Mouse (Mus musculus): ENCODE measurements around the gene Kif2c. TPM values are rescaled to one million over a fixed set of nuclear protein-coding genes. Genes with fewer than 3 reads are reported as not detected.

Kif2c gene
- polyA plus RNA-seq, 1 experiment from 2014 or later = 55.0 TPM

- H3K27ac ChIP-seq (ENCODE audit: low read length) = no peak overlapping the region
- H3K4me1 ChIP-seq (ENCODE audit: control insufficient read depth, insufficient read depth, low read length) = no peaks in the 10 kb centered on the region
- no peak overlapping the region for H3K4me3 ChIP-seq (ENCODE audit: low read depth, low read length)
- H3K9me3 ChIP-seq (ENCODE audit: control insufficient read depth, low read depth, low read length) = no peaks in the 10 kb centered on the region
- 69% methylated on average over 4 of the region's 4 CpGs for WGBS
- no peak overlapping the region for H3K9ac ChIP-seq (replicated peaks; ENCODE audit: low read depth, low read length)
- ATAC-seq (ENCODE audit: insufficient number of reproducible peaks, insufficient read depth, low FRiP score, low read depth) = no peak
- no peak overlapping the region for H3K4me2 ChIP-seq (replicated peaks; ENCODE audit: low read depth, low read length)
- H3K36me3 ChIP-seq (ENCODE audit: control insufficient read depth, insufficient read depth, low read length) = peaks cover 56% of the 10 kb centered on the region
- no peaks in the 10 kb centered on the region for H3K27me3 ChIP-seq (ENCODE audit: control insufficient read depth, insufficient read depth, low read length)
Observed at GRCm38 (mm10) chr4:117161183-117161582, 21.3 kb downstream of the Kif2c start.

- no peaks in the 10 kb centered on the region for H3K9me3 ChIP-seq (ENCODE audit: control insufficient read depth, low read depth, low read length)
- no peak overlapping the region for H3K4me2 ChIP-seq (replicated peaks; ENCODE audit: low read depth, low read length)
- no peak overlapping the region for H3K9ac ChIP-seq (replicated peaks; ENCODE audit: low read depth, low read length)
- H3K27ac ChIP-seq (ENCODE audit: low read length) = no peak overlapping the region
- no peak overlapping the region for H3K4me3 ChIP-seq (ENCODE audit: low read depth, low read length)
- 81% methylated on average over 10 of the region's 10 CpGs for WGBS
- H3K27me3 ChIP-seq (ENCODE audit: control insufficient read depth, insufficient read depth, low read length) = no peaks in the 10 kb centered on the region
- peaks cover 40% of the 10 kb centered on the region for H3K36me3 ChIP-seq (ENCODE audit: control insufficient read depth, insufficient read depth, low read length)
- ATAC-seq (ENCODE audit: insufficient number of reproducible peaks, insufficient read depth, low FRiP score, low read depth) = no peak
- H3K4me1 ChIP-seq (ENCODE audit: control insufficient read depth, insufficient read depth, low read length) = no peaks in the 10 kb centered on the region
Observed at GRCm38 (mm10) chr4:117159666-117160065, 22.8 kb downstream of the Kif2c start.

GRCm38 (mm10) chr4:117156372-117156771 is 26.1 kb downstream of the Kif2c start:
- Histone ChIP-seq H3K27me3 (ENCODE audit: control insufficient read depth, insufficient read depth, low read length) (no peaks in the 10 kb centered on the region), H3K9ac (replicated peaks; ENCODE audit: low read depth, low read length) (no peak overlapping the region)

DNA sequence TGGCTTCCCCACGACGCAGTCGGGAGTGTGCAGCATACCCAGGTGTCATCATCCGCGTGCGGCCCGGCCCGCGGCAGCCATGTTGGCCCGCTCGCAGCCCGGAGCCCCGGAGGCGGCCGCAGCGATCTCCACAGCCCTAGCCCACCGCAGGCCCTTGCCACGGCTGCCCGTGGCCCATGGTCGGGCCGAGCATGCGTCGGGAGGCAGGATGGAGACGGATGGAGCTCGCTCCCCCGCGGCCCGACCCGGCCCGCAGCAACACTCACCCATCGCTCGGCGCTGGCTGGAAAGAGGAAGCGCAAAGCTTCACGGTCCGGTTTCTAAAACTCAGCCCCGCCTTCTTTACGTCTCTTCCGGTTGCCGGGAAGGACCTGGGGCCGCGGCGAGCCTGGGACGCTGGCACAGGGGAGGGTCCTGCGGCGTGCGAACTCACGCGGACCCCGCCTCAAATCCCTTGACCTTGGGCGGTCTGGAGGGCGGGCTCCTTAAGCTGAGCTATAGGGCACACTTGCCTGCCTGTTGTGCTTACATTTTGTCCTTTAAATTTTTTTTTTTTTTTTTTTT is 26.6 kb downstream of the Kif2c start, which contains the start of gene Rps8:
Gene Rps8 (minus strand): TSS at position 452 of the 564 bp plus-strand sequence.
- peak; percentile 91 for ATAC-seq (ENCODE audit: insufficient number of reproducible peaks, insufficient read depth, low FRiP score, low read depth)
- H3K9ac ChIP-seq (replicated peaks; ENCODE audit: low read depth, low read length) = peak within 1 kb of the TSS; percentile 99
- H3K36me3 ChIP-seq (ENCODE audit: control insufficient read depth, insufficient read depth, low read length) = peaks cover 48% of the 10 kb centered on the region
- H3K4me1 ChIP-seq (ENCODE audit: control insufficient read depth, insufficient read depth, low read length) = peaks cover 14% of the 10 kb centered on the region; the same call in 1 of the 2 replicates
- H3K9me3 ChIP-seq (ENCODE audit: control insufficient read depth, low read depth, low read length) = no peaks in the 10 kb centered on the region
- under 1% methylated on average over 52 of the region's 52 CpGs for WGBS
- H3K4me2 ChIP-seq (replicated peaks; ENCODE audit: low read depth, low read length) = peak within 1 kb of the TSS; percentile 63
- peak within 1 kb of the TSS; percentile 97 for H3K4me3 ChIP-seq (ENCODE audit: low read depth, low read length)
- peak within 1 kb of the TSS; percentile 95 for H3K27ac ChIP-seq (ENCODE audit: low read length)
- no peaks in the 10 kb centered on the region for H3K27me3 ChIP-seq (ENCODE audit: control insufficient read depth, insufficient read depth, low read length)

More at GRCm38 (mm10) chr4:117156372-117156771, 26.1 kb downstream of the Kif2c start:
- H3K27ac ChIP-seq (ENCODE audit: low read length) = no peak overlapping the region
- no peaks in the 10 kb centered on the region for H3K9me3 ChIP-seq (ENCODE audit: control insufficient read depth, low read depth, low read length)
- WGBS = 22% methylated on average over 6 of the region's 6 CpGs
- H3K4me3 ChIP-seq (ENCODE audit: low read depth, low read length) = peak overlapping the region; percentile 97
- peak overlapping the region; percentile 63; the same call in 1 of the 2 replicates for H3K4me2 ChIP-seq (replicated peaks; ENCODE audit: low read depth, low read length)
- H3K36me3 ChIP-seq (ENCODE audit: control insufficient read depth, insufficient read depth, low read length) = peaks cover 49% of the 10 kb centered on the region
- no peak for ATAC-seq (ENCODE audit: insufficient number of reproducible peaks, insufficient read depth, low FRiP score, low read depth)
- peaks cover 14% of the 10 kb centered on the region; the same call in 1 of the 2 replicates for H3K4me1 ChIP-seq (ENCODE audit: control insufficient read depth, insufficient read depth, low read length)

DNA sequence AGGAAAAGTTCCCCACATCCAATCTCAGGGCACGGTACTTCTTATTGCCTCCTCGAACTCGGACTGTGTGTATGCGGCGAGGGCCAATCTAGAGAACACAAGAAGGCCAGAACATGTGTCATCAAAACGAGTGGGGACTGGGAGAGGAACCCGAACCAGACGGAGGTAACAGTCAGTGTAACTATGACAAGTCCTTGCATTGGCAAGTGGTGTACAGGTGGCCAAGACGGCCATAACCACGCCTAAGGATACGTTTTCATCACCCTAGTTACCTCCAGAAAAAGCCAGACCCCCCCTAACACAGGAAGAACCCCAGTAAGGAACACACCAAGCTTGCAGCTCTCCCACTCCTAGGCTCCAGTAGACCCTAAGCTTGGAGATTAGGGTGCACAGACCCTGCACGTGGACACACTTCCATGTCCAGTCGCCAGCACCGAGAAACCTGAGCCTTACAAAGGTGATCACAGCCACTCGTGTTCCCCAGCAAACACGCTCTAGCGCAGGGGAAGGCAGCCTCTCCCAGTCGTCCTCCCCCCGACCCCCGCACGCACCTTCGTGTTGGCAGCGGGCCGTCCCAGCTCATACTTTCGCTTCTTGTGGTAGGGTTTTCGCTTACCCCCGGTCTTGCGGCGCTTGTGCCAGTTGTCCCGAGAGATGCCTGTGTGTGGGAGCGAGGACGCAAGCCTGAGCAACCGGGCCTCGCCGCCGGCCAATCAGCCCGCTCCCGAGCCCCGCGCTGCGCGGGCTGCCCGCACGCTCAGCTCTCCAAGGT is 27.2 kb downstream of the Kif2c start:
- peak overlapping the region; percentile 97 for H3K4me3 ChIP-seq (ENCODE audit: low read depth, low read length)
- peak overlapping the region; percentile 95 for H3K27ac ChIP-seq (ENCODE audit: low read length)
- H3K36me3 ChIP-seq (ENCODE audit: control insufficient read depth, insufficient read depth, low read length) = peaks cover 51% of the 10 kb centered on the region
- no peaks in the 10 kb centered on the region for H3K27me3 ChIP-seq (ENCODE audit: control insufficient read depth, insufficient read depth, low read length)
- ATAC-seq (ENCODE audit: insufficient number of reproducible peaks, insufficient read depth, low FRiP score, low read depth) = no peak
- 2% methylated on average over 44 of the region's 44 CpGs for WGBS
- peak overlapping the region; percentile 63 for H3K4me2 ChIP-seq (replicated peaks; ENCODE audit: low read depth, low read length)
- H3K4me1 ChIP-seq (ENCODE audit: control insufficient read depth, insufficient read depth, low read length) = peaks cover 14% of the 10 kb centered on the region; the same call in 1 of the 2 replicates
- H3K9me3 ChIP-seq (ENCODE audit: control insufficient read depth, low read depth, low read length) = no peaks in the 10 kb centered on the region
- peak overlapping the region; percentile 99 for H3K9ac ChIP-seq (replicated peaks; ENCODE audit: low read depth, low read length)

DNA sequence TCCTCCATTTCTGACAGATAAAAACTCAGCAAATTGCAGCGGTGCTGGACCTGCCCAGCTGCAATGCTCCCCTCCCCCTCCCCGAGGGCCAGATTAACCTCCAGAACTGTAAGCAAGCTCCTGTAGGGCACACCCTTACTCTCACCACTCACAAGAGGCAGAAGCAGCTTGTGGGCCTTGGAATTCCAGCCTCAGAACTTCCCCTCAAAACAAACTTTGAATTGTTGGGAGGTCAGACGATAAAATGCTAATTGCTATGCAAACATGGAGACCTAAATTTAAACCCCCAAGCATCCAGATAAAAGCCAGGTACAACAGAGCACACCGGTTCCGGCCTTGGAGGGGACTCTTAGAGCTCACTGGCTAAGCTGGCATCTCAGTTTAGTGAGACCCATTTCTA is 29.7 kb downstream of the Kif2c start:
- H3K4me1 ChIP-seq (ENCODE audit: control insufficient read depth, insufficient read depth, low read length) = peaks cover 14% of the 10 kb centered on the region; the same call in 1 of the 2 replicates
- H3K4me2 ChIP-seq (replicated peaks; ENCODE audit: low read depth, low read length) = peak overlapping the region; percentile 11
- H3K36me3 ChIP-seq (ENCODE audit: control insufficient read depth, insufficient read depth, low read length) = peaks cover 46% of the 10 kb centered on the region
- no peak overlapping the region for H3K27ac ChIP-seq (ENCODE audit: low read length)
- WGBS = 72% methylated on average over 5 of the region's 5 CpGs
- H3K9ac ChIP-seq (replicated peaks; ENCODE audit: low read depth, low read length) = no peak overlapping the region
- H3K4me3 ChIP-seq (ENCODE audit: low read depth, low read length) = 0 out of 2 replicates have a peak overlapping the region, but pooled peaks have one; percentile 11
- H3K27me3 ChIP-seq (ENCODE audit: control insufficient read depth, insufficient read depth, low read length) = no peaks in the 10 kb centered on the region
- ATAC-seq (ENCODE audit: insufficient number of reproducible peaks, insufficient read depth, low FRiP score, low read depth) = no peak
- no peaks in the 10 kb centered on the region for H3K9me3 ChIP-seq (ENCODE audit: control insufficient read depth, low read depth, low read length)

DNA sequence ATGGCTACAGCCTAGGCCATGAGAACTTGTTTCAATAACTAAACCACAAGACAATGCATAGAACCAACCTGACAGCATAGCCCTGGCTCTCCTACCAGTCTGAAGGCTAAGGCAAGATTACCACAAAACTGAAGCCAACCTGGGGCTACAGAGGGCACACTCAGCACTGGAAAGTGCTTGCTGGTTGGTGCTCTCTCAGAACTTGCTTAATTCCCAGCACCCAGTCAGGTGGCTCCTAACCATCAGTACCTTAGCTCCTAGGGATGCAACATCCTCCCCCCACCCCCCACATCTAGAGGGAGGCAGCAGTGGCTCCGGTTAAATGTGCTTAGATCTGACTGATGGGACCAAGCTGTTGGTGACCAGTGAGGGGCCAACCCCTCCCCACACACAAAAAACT is 31.0 kb downstream of the Kif2c start:
- Histone ChIP-seq H3K27me3 (ENCODE audit: control insufficient read depth, insufficient read depth, low read length) (no peaks in the 10 kb centered on the region), H3K9me3 (ENCODE audit: control insufficient read depth, low read depth, low read length) (no peaks in the 10 kb centered on the region), H3K27ac (ENCODE audit: low read length) (no peak overlapping the region), H3K4me1 (ENCODE audit: control insufficient read depth, insufficient read depth, low read length) (peaks cover 14% of the 10 kb centered on the region; the same call in 1 of the 2 replicates), H3K9ac (replicated peaks; ENCODE audit: low read depth, low read length) (no peak overlapping the region), H3K4me3 (ENCODE audit: low read depth, low read length) (no peak overlapping the region), H3K36me3 (ENCODE audit: control insufficient read depth, insufficient read depth, low read length) (peaks cover 46% of the 10 kb centered on the region), H3K4me2 (replicated peaks; ENCODE audit: low read depth, low read length) (no peak overlapping the region)
- 35% methylated on average over 1 of the region's 1 CpGs for WGBS
- ATAC-seq (ENCODE audit: insufficient number of reproducible peaks, insufficient read depth, low FRiP score, low read depth) = no peak

DNA sequence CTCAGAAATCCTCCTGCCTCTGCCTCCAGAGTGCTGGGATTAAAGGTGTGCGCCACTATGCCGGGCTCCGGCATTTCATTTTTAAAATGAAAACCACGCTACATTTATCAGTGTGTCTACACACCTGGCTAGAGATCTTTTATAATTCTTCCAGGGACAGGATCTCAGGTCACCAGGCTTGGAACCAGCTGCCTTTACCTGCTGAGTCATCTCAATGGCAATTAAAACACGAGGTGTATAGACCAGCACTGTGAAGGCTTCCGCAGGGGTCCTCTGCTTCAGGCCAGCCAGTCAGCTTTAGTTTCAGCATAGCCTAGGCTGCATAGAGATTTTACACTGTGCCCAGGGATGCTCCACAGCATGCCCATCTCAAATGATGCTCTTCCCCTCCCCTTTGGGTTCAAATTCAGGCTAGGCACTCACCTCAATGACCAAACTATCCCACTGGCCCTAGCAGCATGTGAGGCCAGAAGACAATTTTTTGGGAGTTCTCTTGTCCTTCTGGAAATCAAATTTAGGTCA is 32.2 kb downstream of the Kif2c start:
- Histone ChIP-seq H3K9ac (replicated peaks; ENCODE audit: low read depth, low read length) (no peak overlapping the region), H3K4me1 (ENCODE audit: control insufficient read depth, insufficient read depth, low read length) (peaks cover 14% of the 10 kb centered on the region; the same call in 1 of the 2 replicates), H3K4me3 (ENCODE audit: low read depth, low read length) (no peak overlapping the region), H3K27ac (ENCODE audit: low read length) (no peak overlapping the region), H3K27me3 (ENCODE audit: control insufficient read depth, insufficient read depth, low read length) (no peaks in the 10 kb centered on the region), H3K4me2 (replicated peaks; ENCODE audit: low read depth, low read length) (no peak overlapping the region), H3K36me3 (ENCODE audit: control insufficient read depth, insufficient read depth, low read length) (peaks cover 46% of the 10 kb centered on the region), H3K9me3 (ENCODE audit: control insufficient read depth, low read depth, low read length) (no peaks in the 10 kb centered on the region)
- no peak for ATAC-seq (ENCODE audit: insufficient number of reproducible peaks, insufficient read depth, low FRiP score, low read depth)
- 88% methylated on average over 6 of the region's 6 CpGs for WGBS
